Mouse (Mus musculus) stomach, postnatal 0 days (tissue): ENCODE measurements around the gene Hoga1.

Source experiments
- CTCF ChIP-seq: IDR thresholded peaks from 2 replicates; pipeline ENCODE4 v1.5.1; 2016; ENCODE audit warnings: antibody characterized with exemption, low read depth, mild to moderate bottlenecking, moderate library complexity
- EP300 ChIP-seq: optimal IDR thresholded peaks from 2 replicates; pipeline ENCODE3; 2016; ENCODE audit warnings: antibody characterized with exemption

- TF ChIP-seq CTCF (no peak), EP300 (no peak)
These were observed 73.2 kb downstream of the Hoga1 start for GRCm38 (mm10) chr19:42118596-42118995.
